Comparison of ENCODE assay signal across 26 mouse cellular contexts in the genomic region with DNA sequence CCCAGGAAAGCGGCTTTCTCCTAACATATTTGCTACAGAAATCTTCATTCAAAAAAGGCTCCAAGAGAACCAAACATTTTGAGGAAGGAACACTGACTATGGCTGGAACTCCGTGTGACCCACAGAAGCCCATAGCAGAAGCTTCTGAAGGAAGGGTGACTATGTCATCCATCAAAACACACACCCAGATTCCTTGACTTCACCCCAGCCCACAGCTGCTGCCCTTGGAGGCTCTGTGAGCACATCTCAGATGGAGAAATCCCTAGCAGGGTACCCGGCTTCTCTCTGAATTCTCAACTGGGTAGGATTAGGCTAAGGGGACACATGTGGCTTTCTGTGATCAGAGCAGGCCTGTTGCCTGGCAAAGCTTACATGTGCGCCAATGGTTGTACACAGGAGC. TPM values are rescaled to one million over a fixed set of nuclear protein-coding genes. Genes with fewer than 3 reads are reported as not detected.
DNase-seq lines count a peak whose midpoint lies in the region; TF ChIP-seq lines count a peak whose summit lies in the region.
"Had no signal": no experiment of that assay in that cellular context is flagged by ENCODE, and none has a peak within 500 bp of the region (broad histone marks: within the 10 kb centered on the region; RNA-seq: fewer than 3 reads in every experiment).

No protein-coding gene starts in this region.

- peak; percentile 34 for DNase-seq in cerebellum, adult 9-10 months
- DNase-seq in cerebellum, adult 11 months, result no peak
- peak; percentile 48 for DNase-seq in gastrocnemius, postnatal 10 days
- no peak for DNase-seq in gastrocnemius, postnatal 4 days (ENCODE audit: low spot score in 2 of 2)
- DNase-seq in layer of hippocampus, adult 2 months (ENCODE audit: low spot score in 2 of 2), result no peak
- DNase-seq in layer of hippocampus, postnatal 14 days (ENCODE audit: low spot score in 2 of 2), result no peak
- DNase-seq: forebrain, postnatal 0 days; heart, postnatal 4 days; kidney, adult 11 months; kidney, postnatal 14 days; lung, embryonic 14.5 days; retina, postnatal 1 day; right cerebral cortex, postnatal 14 days; thymus, postnatal 4 days had no signal

- no peak for TF ChIP-seq CTCF in layer of hippocampus, adult 2 months (conservative IDR thresholded peaks at IDR 0.05)

- H3K27ac ChIP-seq in layer of hippocampus, adult 2 months, result peak overlapping the region; percentile 81
- H3K27ac ChIP-seq: embryonic facial prominence, embryonic 10.5 days; embryonic facial prominence, embryonic 15.5 days; forebrain, embryonic 12.5 days; heart, embryonic 10.5 days; heart, embryonic 15.5 days; hindbrain, embryonic 14.5 days; left cerebral cortex, adult 2 months; limb, embryonic 12.5 days; liver, embryonic 15.5 days; macrophage; midbrain, embryonic 13.5 days; neural tube, embryonic 15.5 days had no signal

- H3K4me3 ChIP-seq in layer of hippocampus, adult 2 months, result no peak overlapping the region
- H3K4me3 ChIP-seq: embryonic facial prominence, embryonic 10.5 days; embryonic facial prominence, embryonic 15.5 days; forebrain, embryonic 12.5 days; heart, embryonic 10.5 days; heart, embryonic 15.5 days; left cerebral cortex, adult 2 months; limb, embryonic 12.5 days; liver, embryonic 15.5 days; midbrain, embryonic 13.5 days; neural tube, embryonic 15.5 days had no signal

RNA-seq across cellular contexts. Expression of gene Camk2b, which starts 29.7 kb away (rescaled TPM):
- 100 to 1,000 TPM; 188 to 190 TPM for total RNA-seq in gastrocnemius, postnatal 10 days (2021)
- 100 to 1,000 TPM; 190 to 199 TPM for total RNA-seq in gastrocnemius, postnatal 4 days (2021)
- total RNA-seq in layer of hippocampus, adult 2 months (2021), result 1,000 to 10,000 TPM; 1,149 to 1,215 TPM
- total RNA-seq in layer of hippocampus, postnatal 14 days (2021), result 1,000 to 10,000 TPM in 1 of 2 experiments, 100 to 1,000 TPM in 1; 997 to 1,016 TPM

Comparison
In these comparisons a context has a peak if more than half of its experiments do, and no peak if none do; other contexts are left out.
1. DNase-seq: peak in cerebellum, adult 9-10 months (single experiment) and gastrocnemius, postnatal 10 days (single experiment); none in cerebellum, adult 11 months (single experiment), gastrocnemius, postnatal 4 days (0 of 2), layer of hippocampus, adult 2 months (0 of 2) and layer of hippocampus, postnatal 14 days (0 of 2).
2. RNA of gene Camk2b, which starts 29.7 kb away (total RNA-seq): 1,149 to 1,215 TPM in layer of hippocampus, adult 2 months and 997 to 1,016 TPM in layer of hippocampus, postnatal 14 days; 190 to 199 TPM in gastrocnemius, postnatal 4 days and 188 to 190 TPM in gastrocnemius, postnatal 10 days; every median in the first group is over 4 times any median in the second.